Mouse (Mus musculus): ENCODE results near the gene Dock4.

- TF ChIP-seq EP300 (IDR thresholded peaks at IDR 0.05; ENCODE audit: insufficient read depth, low read depth, low read length) (no peak), POLR2A (IDR thresholded peaks at IDR 0.05; ENCODE audit: insufficient read depth, low read depth, low read length) (no peak)
Observed at GRCm38 (mm10) chr12:40514021-40514420, 68.3 kb downstream of the Dock4 start.
